Mouse (Mus musculus) heart, adult 2 months (tissue): ENCODE results near the gene C2cd4b. TPM values are rescaled to one million over a fixed set of nuclear protein-coding genes. Genes with fewer than 3 reads are reported as not detected.

Experiments used
- DNase-seq, 2 experiments: peaks; one replicate each; pipeline ENCODE4 v3.0.0; 2021
- H3K27ac ChIP-seq: fragments of 200-600 bp; 2 replicates; pipeline ENCODE4 v1.8.1; 2022
- H3K27me3 ChIP-seq: fragments of 200-500 bp; 2 replicates; pipeline ENCODE4 v1.6.1; 2012; ENCODE audit warnings: mild to moderate bottlenecking, low read length, inconsistent platforms, mixed read lengths; ENCODE audit not compliant: control insufficient read depth, insufficient read depth
- H3K36me3 ChIP-seq: fragments of 200-500 bp; 2 replicates; pipeline ENCODE4 v1.6.1; 2012; ENCODE audit warnings: low read length, inconsistent platforms; ENCODE audit not compliant: control insufficient read depth, insufficient read depth
- H3K4me1 ChIP-seq: fragments of 200-500 bp; 2 replicates; pipeline ENCODE4 v1.6.1; 2011; ENCODE audit warnings: low read length; ENCODE audit not compliant: control insufficient read depth, insufficient read depth
- H3K4me3 ChIP-seq: fragments of 200-600 bp; 2 replicates; pipeline ENCODE4 v1.8.1; 2022
- H3K79me2 ChIP-seq: fragments of 200-500 bp; replicated peaks from 2 replicates; pipeline ENCODE4 v1.6.1; 2012; ENCODE audit warnings: mild to moderate bottlenecking, inconsistent platforms, low read length, moderate library complexity, mixed read lengths; ENCODE audit not compliant: control insufficient read depth, insufficient read depth
- H3K9ac ChIP-seq: fragments of 200-500 bp; 2 replicates; pipeline ENCODE4 v1.6.1; 2012; ENCODE audit warnings: low read depth, mild to moderate bottlenecking, control low read depth, inconsistent platforms, low read length, mixed read lengths
- CTCF ChIP-seq: fragments of 200-600 bp; IDR thresholded peaks from 2 replicates; pipeline ENCODE4 v1.8.1; 2022; ENCODE audit warnings: antibody characterized with exemption, mild to moderate bottlenecking, moderate library complexity
- EP300 ChIP-seq: fragments of 200-500 bp; IDR thresholded peaks from 2 replicates; pipeline ENCODE4 v1.6.1; 2011; ENCODE audit warnings: low read depth, low read length, control low read depth; ENCODE audit not compliant: insufficient read depth
- POLR2A ChIP-seq: fragments of 200-500 bp; IDR thresholded peaks from 2 replicates; pipeline ENCODE4 v1.6.1; 2011; ENCODE audit warnings: mild to moderate bottlenecking, low read depth, low read length, control low read depth; ENCODE audit not compliant: insufficient read depth
- WGBS: fragments of 180-500 bp; shearing (Covaris S2); methylation state at CpG from one replicate; pipeline ENCODE4 v1.1.7; 2018; 5-methylcytosine and 5-hydroxymethylcytosine counted together
- intact Hi-C: fragments of 180-260 bp; cut with DNase I; formaldehyde crosslinking; loops from one replicate; pipeline ENCODE4 v1.15.1; 2025
- polyA plus RNA-seq: library from polyadenylated mRNA; depleted of rRNA; stranded (reverse); fragments of >200 nt; gene quantifications from 2 replicates; pipeline ENCODE4 v1.2.3, GENCODE M21; 2012
- total RNA-seq, 2 experiments: library from RNA; stranded (reverse); gene quantifications; 2 replicates each; pipeline ENCODE4 v1.2.3; 2021

The C2cd4b gene
- total and polyA plus RNA-seq, 3 experiments, result 0.73 to 1.5 (median 1.0) TPM

DNA sequence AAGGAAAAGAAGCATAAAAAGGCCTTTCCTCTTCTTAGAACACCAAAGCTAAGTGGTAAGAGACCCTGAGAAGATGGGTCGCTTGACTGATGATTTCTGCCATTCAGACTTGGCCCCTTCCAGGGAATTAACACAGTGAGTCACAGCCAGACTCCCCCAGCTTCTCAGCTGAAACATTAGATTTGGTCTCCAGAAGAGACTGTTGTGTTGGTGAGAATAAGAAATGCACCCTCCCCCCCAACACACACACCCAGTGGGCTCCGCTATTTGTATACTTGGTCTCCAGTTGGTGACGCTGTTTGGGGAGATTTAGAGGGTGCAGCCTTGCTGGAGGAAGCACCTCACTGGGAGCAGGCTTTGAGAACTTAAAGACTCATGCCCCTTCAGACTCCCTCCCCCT, 39.1 kb upstream of the C2cd4b start:
- TF ChIP-seq POLR2A, result no peak
- TF ChIP-seq EP300, result no peak
- no peak for TF ChIP-seq CTCF
- 68% methylated on average over 3 of the region's 3 CpGs for WGBS
- no peak for DNase-seq
- Histone ChIP-seq H3K9ac (no peak overlapping the region), H3K79me2 (no peaks in the 10 kb centered on the region), H3K4me1 (no peaks in the 10 kb centered on the region), H3K36me3 (no peaks in the 10 kb centered on the region), H3K27me3 (no peaks in the 10 kb centered on the region), H3K4me3 (no peak overlapping the region), H3K27ac (no peak overlapping the region)
- intact Hi-C loops, result no loop called here

DNA sequence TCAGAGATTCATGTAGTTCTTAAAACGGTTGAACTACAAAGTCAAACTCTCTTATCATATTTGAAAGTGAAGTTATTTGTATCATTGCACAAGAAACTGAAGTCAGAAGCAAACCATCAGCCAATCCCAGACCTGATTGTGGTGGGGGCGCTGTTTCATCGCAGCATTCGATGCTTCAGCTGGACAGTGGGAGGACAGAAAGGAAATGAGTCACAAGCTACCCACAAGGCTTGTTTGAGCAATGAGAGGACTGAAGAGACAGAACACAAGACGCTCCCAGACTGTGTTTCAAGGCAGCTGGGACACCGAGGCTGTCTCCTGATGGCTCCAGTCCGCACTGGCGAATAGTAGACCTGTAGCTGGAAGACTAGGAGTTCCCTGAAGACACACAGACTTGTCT, 36.9 kb upstream of the C2cd4b start:
- Histone ChIP-seq H3K79me2 (no peaks in the 10 kb centered on the region), H3K4me1 (no peaks in the 10 kb centered on the region), H3K27me3 (no peaks in the 10 kb centered on the region), H3K36me3 (no peaks in the 10 kb centered on the region), H3K4me3 (no peak overlapping the region), H3K9ac (no peak overlapping the region), H3K27ac (no peak overlapping the region)
- no peak for TF ChIP-seq POLR2A
- TF ChIP-seq CTCF, result peak; percentile 5; the same call in 1 of the 2 replicates
- 54% methylated on average over 8 of the region's 8 CpGs for WGBS
- intact Hi-C loops, result no loop called here
- peak in 1 of 2 experiments; percentile 25 for DNase-seq

DNA sequence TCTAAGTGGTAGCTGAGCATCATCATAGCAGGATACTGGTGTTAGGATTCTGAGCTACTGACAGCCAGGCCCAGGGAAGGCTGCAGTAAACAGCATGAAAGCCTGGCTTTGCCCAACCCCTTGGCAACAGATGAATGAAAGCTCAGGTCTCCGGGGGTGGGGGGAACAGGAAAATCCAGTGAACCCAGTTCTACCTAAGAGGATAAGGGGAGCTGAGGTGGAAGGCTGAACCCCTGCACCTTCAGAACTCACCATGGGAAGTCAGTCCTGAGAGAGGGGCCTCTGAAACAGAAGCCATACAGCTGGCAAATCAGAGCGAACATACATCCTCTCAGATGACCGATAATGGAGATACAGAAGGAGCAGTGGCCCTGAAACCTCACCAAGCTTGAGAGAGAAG, 34.0 kb upstream of the C2cd4b start:
- Histone ChIP-seq H3K4me3 (no peak overlapping the region), H3K36me3 (no peaks in the 10 kb centered on the region), H3K27me3 (no peaks in the 10 kb centered on the region), H3K4me1 (no peaks in the 10 kb centered on the region), H3K27ac (no peak overlapping the region), H3K79me2 (no peaks in the 10 kb centered on the region), H3K9ac (no peak overlapping the region)
- intact Hi-C loops, result no loop called here
- whole genome bisulfite sequencing, result 34% methylated on average over 3 of the region's 3 CpGs
- DNase-seq, result no peak
- TF ChIP-seq CTCF, result no peak

DNA sequence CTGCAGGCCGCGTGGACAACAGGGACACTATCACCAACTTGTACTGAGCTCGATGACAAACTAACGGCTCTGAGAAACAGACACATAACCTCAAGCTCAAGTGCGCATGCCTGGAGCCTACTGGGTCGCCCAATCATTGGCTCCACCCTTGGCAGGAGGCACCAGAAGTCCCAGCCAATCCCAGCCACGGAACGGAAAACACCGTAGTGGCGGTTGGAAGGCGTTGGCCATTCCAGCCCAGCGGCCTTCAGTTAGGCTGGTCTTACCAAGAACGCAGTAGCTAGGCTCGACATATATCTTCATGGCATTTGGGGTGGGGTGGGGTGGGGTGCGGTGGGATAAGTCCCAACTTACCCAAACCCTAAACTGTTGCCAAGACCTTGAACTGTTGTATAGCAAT, 25.5 kb upstream of the C2cd4b start:
- Histone ChIP-seq H3K27me3 (no peaks in the 10 kb centered on the region), H3K4me3 (no peak overlapping the region), H3K36me3 (no peaks in the 10 kb centered on the region), H3K27ac (no peak overlapping the region), H3K79me2 (no peaks in the 10 kb centered on the region), H3K4me1 (no peaks in the 10 kb centered on the region), H3K9ac (no peak overlapping the region)
- no peak for DNase-seq
- TF ChIP-seq EP300 (no peak), CTCF (no peak), POLR2A (no peak)
- intact Hi-C loops, result no loop called here
- 94% methylated on average over 15 of the region's 15 CpGs for WGBS

DNA sequence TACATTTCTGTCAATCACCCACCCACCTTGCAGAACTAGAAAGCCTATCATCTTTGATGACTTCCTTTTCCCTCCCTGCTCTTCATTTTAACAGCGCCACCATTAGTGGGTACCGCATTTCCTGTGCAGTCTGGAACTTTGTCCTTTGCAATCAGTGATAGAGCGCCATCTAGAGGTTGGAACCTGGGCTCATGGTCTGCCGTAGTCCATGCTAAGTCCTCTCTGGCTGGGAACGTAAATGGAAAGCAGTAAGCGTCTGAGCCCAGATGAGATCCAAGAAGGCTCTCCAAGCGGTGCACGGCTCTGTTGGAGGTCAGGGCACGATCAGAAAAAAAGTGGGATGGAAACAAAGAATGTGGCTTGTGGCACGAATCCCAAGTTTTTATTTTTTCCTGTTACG, 23.8 kb upstream of the C2cd4b start:
- H3K9ac ChIP-seq, result no peak overlapping the region
- peak; percentile 22 to 24 for DNase-seq
- 27% methylated on average over 11 of the region's 11 CpGs for WGBS
- no peak overlapping the region for H3K27ac ChIP-seq
- H3K79me2 ChIP-seq, result no peaks in the 10 kb centered on the region
- H3K36me3 ChIP-seq, result no peaks in the 10 kb centered on the region
- H3K4me3 ChIP-seq, result no peak overlapping the region
- no peaks in the 10 kb centered on the region for H3K4me1 ChIP-seq
- intact Hi-C loops, result no loop called here
- TF ChIP-seq POLR2A (no peak), CTCF (peak; percentile 69)
- no peaks in the 10 kb centered on the region for H3K27me3 ChIP-seq

DNA sequence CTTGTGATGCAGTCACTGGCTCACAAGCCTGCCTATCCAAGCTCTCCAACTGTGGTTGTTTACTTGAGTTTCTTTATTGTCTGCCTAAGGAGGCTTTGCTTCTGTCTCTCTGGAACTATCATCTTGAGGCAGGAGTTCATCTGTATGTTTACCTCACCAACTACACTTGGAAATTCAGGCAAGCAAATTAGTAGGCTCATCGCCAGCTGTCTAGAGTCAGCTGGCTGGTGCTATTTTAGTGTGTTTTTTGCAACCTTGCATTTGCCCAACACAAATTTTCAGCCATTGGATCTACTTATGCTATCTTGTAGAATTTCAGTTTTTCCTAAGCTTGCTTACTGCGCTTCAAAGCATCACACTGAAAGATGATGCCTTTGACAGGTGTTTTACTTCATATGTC, 18.0 kb upstream of the C2cd4b start:
- DNase-seq, result no peak
- 82% methylated on average over 2 of the region's 2 CpGs for WGBS

More for the DNA sequence above, 18.0 kb upstream of the C2cd4b start:
- Histone ChIP-seq H3K79me2 (no peaks in the 10 kb centered on the region), H3K4me1 (no peaks in the 10 kb centered on the region), H3K36me3 (no peaks in the 10 kb centered on the region), H3K9ac (no peak overlapping the region), H3K27ac (no peak overlapping the region), H3K4me3 (no peak overlapping the region), H3K27me3 (no peaks in the 10 kb centered on the region)
- intact Hi-C loops, result no loop called here
- TF ChIP-seq POLR2A, result no peak
- TF ChIP-seq CTCF, result no peak
- TF ChIP-seq EP300, result no peak
